Mouse (Mus musculus): ENCODE results near the gene Map2k2. TPM values are rescaled to one million over a fixed set of nuclear protein-coding genes. Genes with fewer than 3 reads are reported as not detected.
"Not testable (repeated sequence)": the region's sequence is repeated elsewhere in the genome, so short reads cannot be mapped to it uniquely, and the experiment has no call there.

The Map2k2 gene
- polyA plus RNA-seq, 1 experiment from 2014 or later, result 190 TPM

DNA sequence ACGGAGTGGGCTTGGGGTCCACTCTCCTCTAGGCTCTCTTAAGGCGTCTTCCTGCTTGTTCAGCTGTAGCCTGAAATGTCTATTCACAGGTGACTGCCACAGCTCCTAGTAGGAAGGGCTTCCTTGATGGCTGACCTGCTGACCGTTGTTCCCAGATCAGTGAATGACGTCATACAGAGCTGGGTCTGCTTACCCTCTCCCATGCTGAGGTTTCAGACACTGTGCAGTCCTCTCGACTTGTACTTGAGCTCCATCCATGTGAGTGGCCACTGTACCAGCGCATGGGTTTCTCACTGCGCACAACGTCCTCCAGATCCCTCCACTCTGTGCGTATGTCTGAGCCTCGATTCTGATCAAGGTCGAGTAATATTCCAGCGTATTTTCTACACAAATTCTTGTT is 46.9 kb downstream of the Map2k2 start:
- H3K9ac ChIP-seq, result no peak overlapping the region
- 70% methylated on average over 12 of the region's 12 CpGs for WGBS

DNA sequence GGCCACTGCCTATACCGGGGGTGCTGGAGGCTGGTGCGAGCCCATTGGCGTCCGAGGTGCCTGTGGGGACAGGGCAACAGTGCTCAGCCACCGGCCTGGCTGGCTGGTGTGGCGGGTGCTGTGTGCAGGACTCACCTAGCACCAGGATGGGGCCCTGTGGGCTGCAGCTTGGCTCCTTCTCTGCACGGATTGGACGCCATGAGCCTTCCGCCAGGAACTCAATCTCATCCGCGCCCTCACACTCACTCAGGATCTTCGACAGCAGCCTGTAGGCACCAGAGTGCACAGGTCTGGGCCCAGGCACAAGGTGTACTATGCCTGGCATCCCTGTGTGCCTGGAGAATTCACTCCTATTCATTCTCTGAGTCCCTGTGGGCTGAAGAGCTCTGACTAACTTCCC is 48.6 kb downstream of the Map2k2 start:
- H3K27ac ChIP-seq, result no peak overlapping the region
- no peak overlapping the region for H3K4me3 ChIP-seq (replicated peaks)
- WGBS, result 87% methylated on average over 12 of the region's 12 CpGs
- H3K36me3 ChIP-seq, result peaks cover 58% of the 10 kb centered on the region
- H3K4me2 ChIP-seq (replicated peaks), result no peak overlapping the region
- H3K9ac ChIP-seq, result no peak overlapping the region
- H3K4me1 ChIP-seq (replicated peaks), result peaks cover 11% of the 10 kb centered on the region; the same call in 1 of the 2 replicates
- no peak for ATAC-seq
- no peaks in the 10 kb centered on the region for H3K9me3 ChIP-seq
- no peaks in the 10 kb centered on the region for H3K27me3 ChIP-seq (replicated peaks)

More for the DNA sequence above, 46.9 kb downstream of the Map2k2 start:
- Histone ChIP-seq H3K4me1 (replicated peaks) (peaks cover 6% of the 10 kb centered on the region; the same call in 1 of the 2 replicates), H3K4me3 (replicated peaks) (no peak overlapping the region), H3K9me3 (no peaks in the 10 kb centered on the region), H3K4me2 (replicated peaks) (no peak overlapping the region), H3K27me3 (replicated peaks) (no peaks in the 10 kb centered on the region), H3K27ac (peak overlapping the region; percentile 51), H3K36me3 (peaks cover 71% of the 10 kb centered on the region)
- 0 out of 2 replicates have a peak, but pooled peaks have one; percentile 27 for ATAC-seq

DNA sequence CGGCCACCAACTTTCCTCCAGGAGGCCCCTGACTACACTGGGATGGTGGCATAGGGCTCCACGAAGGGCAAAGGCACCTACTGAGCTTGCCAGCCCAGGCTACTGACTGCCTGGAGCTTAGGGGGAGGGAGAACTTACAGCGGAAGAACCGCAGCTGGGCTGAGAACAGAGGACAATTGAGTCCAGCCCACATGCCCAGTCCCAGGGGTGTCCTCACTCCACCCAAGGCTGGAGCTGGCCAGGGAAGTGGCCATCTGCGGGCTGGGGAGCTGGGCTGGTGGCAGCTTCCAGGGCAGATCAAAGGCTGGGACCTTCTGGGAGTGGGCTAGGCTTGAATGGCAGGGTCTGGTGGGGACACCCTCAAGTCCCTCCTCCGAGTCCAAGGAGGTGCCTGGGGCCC is 49.0 kb downstream of the Map2k2 start:
- Histone ChIP-seq H3K4me3 (replicated peaks) (no peak overlapping the region), H3K4me1 (replicated peaks) (peaks cover 12% of the 10 kb centered on the region; the same call in 1 of the 2 replicates), H3K9me3 (no peaks in the 10 kb centered on the region), H3K27me3 (replicated peaks) (no peaks in the 10 kb centered on the region), H3K27ac (no peak overlapping the region), H3K36me3 (peaks cover 54% of the 10 kb centered on the region), H3K4me2 (replicated peaks) (no peak overlapping the region), H3K9ac (no peak overlapping the region)
- WGBS, result 75% methylated on average over 6 of the region's 6 CpGs
- no peak for ATAC-seq

DNA sequence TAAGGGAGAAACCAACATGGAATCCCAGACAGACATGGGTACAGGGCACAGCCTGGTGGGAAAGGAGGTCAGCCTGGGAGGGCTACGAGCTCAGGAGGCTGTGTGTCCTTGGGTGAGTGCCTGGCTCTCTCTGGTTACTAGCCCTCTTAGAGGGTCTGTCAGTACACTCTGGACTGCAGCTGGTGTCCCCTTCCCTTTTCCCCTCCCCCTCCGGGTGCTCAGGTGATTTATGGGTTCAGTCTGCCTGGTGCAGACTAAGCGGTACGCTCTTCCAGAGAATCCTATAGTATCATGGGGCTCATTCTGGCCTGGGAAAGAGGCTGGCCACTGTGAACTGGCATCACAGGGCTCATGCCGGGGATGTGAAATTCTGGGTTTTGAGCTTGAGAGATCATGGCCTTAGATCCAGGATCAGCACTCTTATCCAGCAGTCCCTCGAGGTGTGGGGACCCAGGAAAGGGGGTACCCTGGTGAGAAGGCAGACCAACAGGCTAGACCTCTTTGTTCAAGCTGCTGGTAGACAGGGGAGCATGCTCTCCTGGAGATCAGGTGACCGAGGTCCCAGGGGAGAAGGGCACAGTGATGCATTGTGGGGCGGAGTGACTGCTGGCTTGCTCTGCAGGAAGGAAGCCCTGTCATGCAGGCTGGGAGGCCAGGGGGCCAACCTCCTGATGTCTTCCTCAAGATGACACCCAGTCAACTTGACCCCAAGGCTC is 56.0 kb downstream of the Map2k2 start:
- no peak overlapping the region for H3K4me2 ChIP-seq (replicated peaks)
- H3K9me3 ChIP-seq, result no peaks in the 10 kb centered on the region
- peaks cover 21% of the 10 kb centered on the region for H3K4me1 ChIP-seq (replicated peaks)
- ATAC-seq, result no peak
- H3K27ac ChIP-seq, result no peak overlapping the region
- peaks cover 35% of the 10 kb centered on the region for H3K36me3 ChIP-seq
- H3K9ac ChIP-seq, result no peak overlapping the region
- no peaks in the 10 kb centered on the region for H3K27me3 ChIP-seq (replicated peaks)
- 66% methylated on average over 8 of the region's 8 CpGs for WGBS
- H3K4me3 ChIP-seq (replicated peaks), result no peak overlapping the region

DNA sequence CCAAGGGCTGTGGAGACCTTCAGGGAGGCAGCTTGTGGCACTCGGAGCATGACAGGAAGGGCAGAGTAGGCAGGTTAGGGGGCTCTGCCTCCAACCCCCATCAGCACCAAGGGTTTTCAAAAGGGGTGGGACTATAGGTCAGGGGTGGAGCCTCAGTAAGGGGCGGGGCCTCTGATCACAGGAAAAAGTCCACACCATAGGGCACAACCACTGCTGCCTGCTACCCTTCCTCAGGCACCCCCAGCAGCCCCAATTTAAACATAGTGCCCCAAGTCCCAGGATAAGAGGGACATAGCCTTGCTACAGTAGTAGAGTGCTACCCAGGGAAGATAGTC is 56.6 kb downstream of the Map2k2 start:
- WGBS, result 60% methylated on average over 2 of the region's 2 CpGs
- Histone ChIP-seq H3K27ac (no peak overlapping the region), H3K9me3 (no peaks in the 10 kb centered on the region), H3K4me2 (replicated peaks) (no peak overlapping the region), H3K27me3 (replicated peaks) (no peaks in the 10 kb centered on the region), H3K4me1 (replicated peaks) (peaks cover 24% of the 10 kb centered on the region), H3K4me3 (replicated peaks) (no peak overlapping the region), H3K9ac (no peak overlapping the region), H3K36me3 (peaks cover 29% of the 10 kb centered on the region)
- ATAC-seq, result no peak

DNA sequence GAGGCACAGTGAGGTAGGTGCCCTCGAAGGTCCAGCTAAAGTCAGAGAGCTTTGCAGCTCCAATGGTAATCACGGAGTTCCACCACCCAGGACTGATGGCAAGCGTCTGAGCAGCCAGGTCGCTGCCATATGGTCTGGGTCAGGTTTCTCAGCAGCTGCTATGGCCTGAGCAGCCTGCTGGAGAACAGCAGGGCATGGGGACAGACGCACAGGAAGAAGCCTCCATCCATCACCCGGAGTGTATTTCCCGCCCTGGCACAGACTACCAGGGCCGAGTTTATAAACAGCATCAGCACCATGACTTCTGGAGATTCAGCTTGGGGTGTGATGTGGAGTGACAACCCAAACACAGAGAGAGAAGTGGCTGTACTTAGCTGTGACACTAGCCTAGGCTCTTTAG is 59.4 kb downstream of the Map2k2 start:
- H3K9ac ChIP-seq, result no peak overlapping the region
- 67% methylated on average over 8 of the region's 8 CpGs for WGBS
- peaks cover 23% of the 10 kb centered on the region for H3K4me1 ChIP-seq (replicated peaks)
- no peak overlapping the region for H3K4me2 ChIP-seq (replicated peaks)
- no peak for ATAC-seq
- no peaks in the 10 kb centered on the region for H3K9me3 ChIP-seq
- H3K36me3 ChIP-seq, result peaks cover 27% of the 10 kb centered on the region
- no peak overlapping the region for H3K27ac ChIP-seq
- no peak overlapping the region for H3K4me3 ChIP-seq (replicated peaks)
- H3K27me3 ChIP-seq (replicated peaks), result no peaks in the 10 kb centered on the region

DNA sequence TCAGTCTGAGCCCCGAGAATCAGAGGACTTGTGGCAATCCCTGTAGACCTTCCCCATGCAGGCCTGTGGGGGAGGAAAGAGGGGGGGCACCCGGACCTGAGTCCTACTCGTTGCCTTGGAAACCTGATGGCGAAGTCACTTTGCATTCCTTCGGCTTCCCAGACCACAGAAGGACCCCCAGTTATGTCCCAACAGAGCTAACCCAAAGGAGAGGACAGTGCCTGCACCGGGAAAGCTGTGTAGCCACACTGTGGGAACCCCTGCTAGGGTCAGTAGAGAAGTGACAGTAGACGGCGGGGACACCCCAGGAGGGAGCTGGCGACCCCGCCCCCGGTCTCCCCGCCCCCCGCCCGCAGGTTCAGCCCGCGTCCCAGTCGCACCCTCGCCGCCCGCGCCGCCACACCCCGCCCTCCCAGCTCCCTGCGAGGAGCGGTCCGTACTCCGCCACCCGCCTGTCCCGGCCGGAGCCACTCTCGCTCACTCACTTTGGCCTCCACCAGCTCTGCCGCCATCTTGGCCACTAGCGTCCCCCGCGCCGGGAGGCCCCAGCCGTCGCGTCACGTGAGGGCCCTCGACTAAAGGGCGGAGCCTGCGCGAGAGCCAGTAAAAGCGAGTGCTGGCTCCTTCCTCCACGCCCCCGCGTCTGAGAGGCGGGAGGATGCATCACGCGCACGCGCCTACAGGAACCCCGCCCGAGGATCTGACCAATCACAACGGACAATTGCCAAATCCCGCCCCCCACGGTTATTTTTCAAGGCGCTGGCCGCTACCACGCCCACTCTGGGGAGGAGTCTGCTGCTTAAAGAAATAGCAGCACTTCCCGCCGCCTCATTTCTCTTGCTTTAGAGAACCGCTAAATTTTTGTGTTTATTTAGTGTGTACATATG is 61.7 kb downstream of the Map2k2 start, which contains the start of gene Pias4:
TSS of gene Pias4 (minus strand) at position 724 of the 887 bp plus-strand sequence.
- peak within 1 kb of the TSS; percentile 74 for H3K9ac ChIP-seq
- H3K27me3 ChIP-seq (replicated peaks), result no peaks in the 10 kb centered on the region
- H3K4me2 ChIP-seq (replicated peaks), result peak within 1 kb of the TSS; percentile 89
- H3K9me3 ChIP-seq, result no peaks in the 10 kb centered on the region
- peak within 1 kb of the TSS; percentile 84 for H3K27ac ChIP-seq
- H3K4me1 ChIP-seq (replicated peaks), result peaks cover 16% of the 10 kb centered on the region
- ATAC-seq, result peak; percentile 92
- peak within 1 kb of the TSS; percentile 72 for H3K4me3 ChIP-seq (replicated peaks)
- WGBS, result under 1% methylated on average over 62 of the region's 64 CpGs
- H3K36me3 ChIP-seq, result peaks cover 13% of the 10 kb centered on the region; the same call in 1 of the 2 replicates

DNA sequence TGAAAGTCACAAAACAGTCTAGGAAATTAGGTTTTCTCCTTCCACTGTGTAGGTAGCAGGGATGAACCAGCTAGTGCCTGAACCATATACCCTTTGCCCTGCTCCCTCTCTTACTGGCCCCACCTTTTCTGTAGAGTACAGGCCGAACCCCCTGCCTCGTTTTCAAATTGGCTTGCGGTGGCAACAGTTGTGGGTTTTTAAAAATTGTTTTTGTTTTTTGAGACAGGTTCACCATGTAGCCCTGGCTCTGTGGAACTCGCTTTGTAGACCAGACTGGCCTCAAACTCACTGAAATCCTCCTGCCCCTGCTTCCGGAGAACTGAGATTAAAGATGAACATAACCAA is 62.3 kb downstream of the Map2k2 start:
- no peaks in the 10 kb centered on the region for H3K27me3 ChIP-seq (replicated peaks)
- H3K36me3 ChIP-seq, result peaks cover 10% of the 10 kb centered on the region; the same call in 1 of the 2 replicates
- H3K9me3 ChIP-seq, result no peaks in the 10 kb centered on the region
- peak overlapping the region; percentile 89 for H3K4me2 ChIP-seq (replicated peaks)
- WGBS, result 10% methylated on average over 5 of the region's 5 CpGs
- peak overlapping the region; percentile 84 for H3K27ac ChIP-seq
- peak; percentile 60 for ATAC-seq
- H3K4me3 ChIP-seq (replicated peaks), result peak overlapping the region; percentile 72
- H3K4me1 ChIP-seq (replicated peaks), result peaks cover 18% of the 10 kb centered on the region
- H3K9ac ChIP-seq, result peak overlapping the region; percentile 54

DNA sequence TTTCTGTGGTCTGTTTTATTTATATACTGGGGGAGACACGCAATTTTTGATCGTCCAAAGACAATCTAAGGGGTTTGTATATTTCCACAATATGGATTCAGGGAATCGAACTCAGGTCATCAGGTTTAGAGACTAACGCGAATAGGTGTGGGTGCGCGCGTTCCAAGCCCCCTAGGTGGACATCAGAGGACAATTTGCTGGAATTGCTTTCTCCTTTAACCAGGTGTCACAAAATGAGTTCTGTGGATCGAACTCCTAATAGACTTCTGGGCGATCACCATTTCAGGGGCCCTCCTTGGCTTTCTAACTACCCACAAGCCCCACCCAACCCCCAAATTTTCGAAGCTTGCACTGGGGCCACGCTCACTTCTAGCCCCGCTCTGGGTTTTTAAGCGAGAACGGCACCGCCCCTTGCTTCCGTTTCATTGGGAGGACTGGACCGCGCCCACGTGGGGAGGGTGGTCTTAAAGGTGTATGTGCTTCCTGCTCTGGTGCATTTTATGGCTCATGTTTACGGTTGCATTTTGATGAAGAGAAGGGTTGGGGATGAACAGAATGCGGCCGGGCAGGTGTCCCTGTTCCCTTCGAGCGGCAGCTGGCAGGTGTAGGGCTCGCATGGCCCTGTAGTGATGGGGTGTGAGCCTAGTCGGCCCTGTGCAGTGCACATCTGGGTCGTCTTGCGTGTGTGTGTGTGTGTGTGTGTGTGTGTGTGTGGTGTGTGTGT is 63.0 kb downstream of the Map2k2 start:
- peak overlapping the region; percentile 54 for H3K9ac ChIP-seq
- peak overlapping the region; percentile 84 for H3K27ac ChIP-seq
- H3K4me2 ChIP-seq (replicated peaks), result peak overlapping the region; percentile 89
- H3K27me3 ChIP-seq (replicated peaks), result no peaks in the 10 kb centered on the region
- ATAC-seq, result peak; percentile 50
- H3K9me3 ChIP-seq, result no peaks in the 10 kb centered on the region
- H3K4me3 ChIP-seq (replicated peaks), result peak overlapping the region; percentile 72
- H3K4me1 ChIP-seq (replicated peaks), result peaks cover 23% of the 10 kb centered on the region
- 1% methylated on average over 29 of the region's 29 CpGs for WGBS
- peaks cover 6% of the 10 kb centered on the region; the same call in 1 of the 2 replicates for H3K36me3 ChIP-seq

DNA sequence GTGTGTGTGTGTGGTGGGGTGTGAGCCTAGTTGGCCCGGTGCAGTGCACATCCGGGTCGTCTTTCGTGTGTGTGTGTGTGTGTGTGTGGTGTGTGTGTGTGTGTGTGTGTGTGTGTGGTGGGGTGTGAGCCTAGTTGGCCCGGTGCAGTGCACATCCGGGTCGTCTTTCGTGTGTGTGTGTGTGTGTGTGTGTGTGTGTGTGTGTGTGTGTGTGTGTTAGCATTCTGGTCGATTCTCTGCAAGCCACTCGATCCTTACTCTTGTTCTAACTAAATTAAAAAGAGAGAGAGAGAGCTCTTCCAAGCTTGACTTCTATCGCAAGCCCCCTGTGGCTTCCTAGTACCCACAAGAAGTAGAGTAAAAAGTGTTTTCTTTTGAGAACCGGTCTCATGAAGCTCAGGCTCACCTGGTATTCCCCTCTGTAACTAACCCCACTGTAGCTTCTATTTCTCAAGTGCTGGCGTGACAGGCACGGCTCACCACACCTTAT is 63.7 kb downstream of the Map2k2 start:
- H3K27ac ChIP-seq, result peak overlapping the region; percentile 48; the same call in 1 of the 2 replicates
- 0 out of 2 replicates have a peak overlapping the region, but pooled peaks have one; percentile 89 for H3K4me2 ChIP-seq (replicated peaks)
- H3K36me3 ChIP-seq; H3K9ac ChIP-seq; H3K9me3 ChIP-seq; H3K27me3 ChIP-seq (replicated peaks); H3K4me3 ChIP-seq (replicated peaks): not testable (repeated sequence)
- 29% methylated on average over 14 of the region's 14 CpGs for WGBS
- peak; percentile 29; the same call in 1 of the 2 replicates for ATAC-seq
- H3K4me1 ChIP-seq (replicated peaks), result peaks cover 27% of the 10 kb centered on the region

DNA sequence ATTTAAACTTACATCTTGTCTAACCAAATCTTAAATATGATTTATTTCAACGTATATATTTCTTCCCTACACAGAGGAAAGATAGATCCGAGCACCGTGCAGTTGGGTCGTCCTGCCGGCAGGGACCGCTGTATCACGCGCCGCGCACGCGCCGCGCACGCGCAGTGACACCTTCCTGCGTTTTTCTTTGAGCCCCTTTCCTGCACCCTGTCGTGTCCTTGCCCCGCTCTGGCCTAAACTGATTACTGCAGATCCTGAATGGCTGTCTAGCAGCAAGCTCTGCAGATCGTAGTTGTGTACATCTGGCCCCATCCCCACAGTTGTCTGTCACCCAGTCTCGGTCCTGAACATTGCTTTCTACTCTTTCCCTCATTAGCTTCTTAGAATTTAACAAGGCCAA is 67.4 kb downstream of the Map2k2 start:
- Histone ChIP-seq H3K4me3 (replicated peaks) (no peak overlapping the region), H3K27ac (peak overlapping the region; percentile 75), H3K27me3 (replicated peaks) (no peaks in the 10 kb centered on the region), H3K36me3 (peaks cover 6% of the 10 kb centered on the region), H3K4me2 (replicated peaks) (peak overlapping the region; percentile 33), H3K9ac (no peak overlapping the region), H3K9me3 (no peaks in the 10 kb centered on the region), H3K4me1 (replicated peaks) (peaks cover 33% of the 10 kb centered on the region)
- WGBS, result 3% methylated on average over 21 of the region's 21 CpGs
- 0 out of 2 replicates have a peak, but pooled peaks have one; percentile 13 for ATAC-seq
